Mouse (Mus musculus) limb, embryonic 11.5 days (tissue): ENCODE data around the gene Kctd2. TPM values are rescaled to one million over a fixed set of nuclear protein-coding genes. Genes with fewer than 3 reads are reported as not detected.
A peak's percentile ranks its signal among the peaks of the same experiment; 100 is the strongest.

Experiments used
- ATAC-seq: fragments of 200-750 bp; cut with Nextera tagmentation; 2 replicates; pipeline ENCODE4 v1.8.0; 2017; ENCODE audit warnings: low read depth; ENCODE audit not compliant: insufficient number of reproducible peaks, low FRiP score, low TSS enrichment
- DNase-seq: peaks from one replicate; pipeline ENCODE4 v3.0.0-alpha.2; 2015; ENCODE audit warnings: low spot score
- H3K27ac ChIP-seq: fragments of 300-500 bp; sonication (generic); replicated peaks from 2 replicates; pipeline ENCODE4 v1.5.1; 2014; ENCODE audit warnings: low read depth, mild to moderate bottlenecking, low read length
- H3K27me3 ChIP-seq: fragments of 300-500 bp; sonication (generic); 2 replicates; pipeline ENCODE4 v1.6.1; 2014; ENCODE audit warnings: mild to moderate bottlenecking, low read length, mixed read lengths; ENCODE audit not compliant: control insufficient read depth, insufficient read depth
- H3K36me3 ChIP-seq: fragments of 300-500 bp; sonication (generic); 2 replicates; pipeline ENCODE4 v1.6.1; 2014; ENCODE audit warnings: mild to moderate bottlenecking, low read length, moderate library complexity, mixed read lengths; ENCODE audit not compliant: control insufficient read depth, insufficient read depth
- H3K4me1 ChIP-seq: fragments of 300-500 bp; sonication (generic); 2 replicates; pipeline ENCODE4 v1.6.1; 2014; ENCODE audit warnings: low read length, mixed read lengths; ENCODE audit not compliant: control insufficient read depth, insufficient read depth
- H3K4me2 ChIP-seq: fragments of 300-500 bp; sonication (generic); 2 replicates; pipeline ENCODE4 v1.6.1; 2014; ENCODE audit warnings: low read depth, mild to moderate bottlenecking, moderate library complexity; ENCODE audit not compliant: severe bottlenecking
- H3K4me3 ChIP-seq: fragments of 300-500 bp; sonication (generic); 2 replicates; pipeline ENCODE4 v1.5.1; 2014; ENCODE audit warnings: low read depth, low read length
- H3K9ac ChIP-seq: fragments of 300-500 bp; sonication (generic); 2 replicates; pipeline ENCODE4 v1.6.1; 2014; ENCODE audit warnings: mild to moderate bottlenecking, low read length
- H3K9me3 ChIP-seq: fragments of 300-500 bp; sonication (generic); 2 replicates; pipeline ENCODE4 v1.6.1; 2016; ENCODE audit warnings: low read length; ENCODE audit not compliant: control insufficient read depth
- WGBS: fragments of 180-500 bp; shearing (Covaris S2); extraction: QIAGEN DNeasy Blood & Tissue Kit; methylation state at CpG from one replicate; pipeline ENCODE4 v1.1.7; 2014; 5-methylcytosine and 5-hydroxymethylcytosine counted together
- polyA plus RNA-seq: library from polyadenylated mRNA; unstranded; fragments of >200 nt; fragmentation: Nextera tagmentation; extraction: Ambion mirVana; gene quantifications from 2 replicates; pipeline ENCODE4 v1.2.1, GENCODE M21; 2014

Kctd2 gene
- polyA plus RNA-seq, 1 experiment from 2014 or later: 17.6 TPM

GRCm38 (mm10) chr11:115408266-115408920, 11.5 kb upstream of the Kctd2 start:
- no peaks in the 10 kb centered on the region for H3K27me3 ChIP-seq
- H3K9ac ChIP-seq: no peak overlapping the region
- peaks cover 15% of the 10 kb centered on the region for H3K4me1 ChIP-seq
- WGBS: 88% methylated on average over 6 of the region's 6 CpGs
- ATAC-seq (no peak), DNase-seq (no peak)
- no peaks in the 10 kb centered on the region for H3K9me3 ChIP-seq
- H3K4me2 ChIP-seq: no peak overlapping the region
- H3K36me3 ChIP-seq: peaks cover 8% of the 10 kb centered on the region
- no peak overlapping the region for H3K27ac ChIP-seq
- H3K4me3 ChIP-seq: no peak overlapping the region

GRCm38 (mm10) chr11:115409556-115409955, 10.4 kb upstream of the Kctd2 start:
- no peak overlapping the region for H3K9ac ChIP-seq
- H3K4me1 ChIP-seq: peaks cover 16% of the 10 kb centered on the region
- no peak overlapping the region for H3K4me2 ChIP-seq
- no peak for DNase-seq
- no peak for ATAC-seq
- peaks cover 8% of the 10 kb centered on the region for H3K36me3 ChIP-seq
- no peaks in the 10 kb centered on the region for H3K9me3 ChIP-seq
- WGBS: 87% methylated on average over 7 of the region's 7 CpGs
- H3K27ac ChIP-seq: no peak overlapping the region
- H3K27me3 ChIP-seq: no peaks in the 10 kb centered on the region
- no peak overlapping the region for H3K4me3 ChIP-seq

GRCm38 (mm10) chr11:115420336-115421190, 635 bp downstream of the Kctd2 start:
- Histone ChIP-seq H3K27me3 (no peaks in the 10 kb centered on the region), H3K4me2 (peak overlapping the region; percentile 97), H3K4me3 (peak overlapping the region; percentile 93), H3K27ac (peak overlapping the region; percentile 81), H3K4me1 (peaks cover 11% of the 10 kb centered on the region), H3K36me3 (peaks cover 9% of the 10 kb centered on the region; the same call in 1 of the 2 replicates), H3K9ac (peak overlapping the region; percentile 97), H3K9me3 (no peaks in the 10 kb centered on the region)
- 2% methylated on average over 35 of the region's 45 CpGs for WGBS
- ATAC-seq: peak; percentile 74; the same call in 1 of the 2 replicates
- peak; percentile 69 for DNase-seq

GRCm38 (mm10) chr11:115421328-115421727, 1.4 kb downstream of the Kctd2 start:
- Histone ChIP-seq H3K9ac (no peak overlapping the region), H3K4me1 (peaks cover 11% of the 10 kb centered on the region), H3K27ac (no peak overlapping the region), H3K27me3 (no peaks in the 10 kb centered on the region), H3K36me3 (peaks cover 9% of the 10 kb centered on the region; the same call in 1 of the 2 replicates), H3K4me3 (peak overlapping the region; percentile 93), H3K4me2 (peak overlapping the region; percentile 97), H3K9me3 (no peaks in the 10 kb centered on the region)
- DNase-seq (no peak), ATAC-seq (no peak)
- WGBS: 71% methylated on average over 1 of the region's 1 CpGs

- Histone ChIP-seq H3K9me3 (no peaks in the 10 kb centered on the region), H3K27me3 (no peaks in the 10 kb centered on the region), H3K4me2 (no peak overlapping the region), H3K36me3 (peaks cover 12% of the 10 kb centered on the region; the same call in 1 of the 2 replicates), H3K27ac (no peak overlapping the region), H3K9ac (0 out of 2 replicates have a peak overlapping the region, but pooled peaks have one; percentile 14), H3K4me3 (no peak overlapping the region), H3K4me1 (peaks cover 11% of the 10 kb centered on the region)
- no peak for DNase-seq
- WGBS: 92% methylated on average over 16 of the region's 16 CpGs
- no peak for ATAC-seq
These were observed 2.0 kb downstream of the Kctd2 start for GRCm38 (mm10) chr11:115421972-115422371.

GRCm38 (mm10) chr11:115423091-115423490, 3.2 kb downstream of the Kctd2 start:
- H3K27me3 ChIP-seq: no peaks in the 10 kb centered on the region
- no peak for ATAC-seq
- H3K9me3 ChIP-seq: no peaks in the 10 kb centered on the region
- H3K4me3 ChIP-seq: no peak overlapping the region
- H3K36me3 ChIP-seq: peaks cover 3% of the 10 kb centered on the region; the same call in 1 of the 2 replicates
- no peak overlapping the region for H3K9ac ChIP-seq
- H3K27ac ChIP-seq: no peak overlapping the region
- no peak overlapping the region for H3K4me2 ChIP-seq
- 81% methylated on average over 3 of the region's 3 CpGs for WGBS
- H3K4me1 ChIP-seq: peaks cover 11% of the 10 kb centered on the region
- DNase-seq: no peak

- Histone ChIP-seq H3K9ac (no peak overlapping the region), H3K9me3 (no peaks in the 10 kb centered on the region), H3K36me3 (peaks cover 10% of the 10 kb centered on the region), H3K27ac (no peak overlapping the region), H3K27me3 (no peaks in the 10 kb centered on the region), H3K4me2 (no peak overlapping the region), H3K4me3 (no peak overlapping the region), H3K4me1 (peaks cover 7% of the 10 kb centered on the region; the same call in 1 of the 2 replicates)
- ATAC-seq (no peak), DNase-seq (no peak)
- 87% methylated on average over 7 of the region's 7 CpGs for WGBS
These were observed 4.7 kb downstream of the Kctd2 start for GRCm38 (mm10) chr11:115424666-115425065.

GRCm38 (mm10) chr11:115425671-115426070, 5.7 kb downstream of the Kctd2 start:
- H3K9me3 ChIP-seq: no peaks in the 10 kb centered on the region

More at GRCm38 (mm10) chr11:115425671-115426070, 5.7 kb downstream of the Kctd2 start:
- Histone ChIP-seq H3K4me3 (no peak overlapping the region), H3K4me1 (peaks cover 7% of the 10 kb centered on the region; the same call in 1 of the 2 replicates), H3K27me3 (no peaks in the 10 kb centered on the region), H3K36me3 (peaks cover 17% of the 10 kb centered on the region), H3K27ac (no peak overlapping the region), H3K9ac (no peak overlapping the region), H3K4me2 (no peak overlapping the region)
- DNase-seq (no peak), ATAC-seq (no peak)
- WGBS: 86% methylated on average over 6 of the region's 6 CpGs
